Mouse (Mus musculus): Measurements from ENCODE around the gene Gm10840.

- TF ChIP-seq HCFC1 (IDR thresholded peaks at IDR 0.05; ENCODE audit: borderline replicate concordance, insufficient read depth, low read length) (no peak), MAFK (IDR thresholded peaks at IDR 0.05; ENCODE audit: insufficient read depth, low read depth, low read length) (no peak), CHD2 (IDR thresholded peaks at IDR 0.05; ENCODE audit: low read depth, low read length) (no peak)
These were observed 35.9 kb upstream of the Gm10840 start for GRCm38 (mm10) chr11:106124784-106125183.

Data from ES-E14 (cell line).